Mouse (Mus musculus): ENCODE results near the gene BC030867. TPM values are rescaled to one million over a fixed set of nuclear protein-coding genes. Genes with fewer than 3 reads are reported as not detected.

Gene BC030867
- total RNA-seq, 2 experiments from 2014 or later: 0.94 to 1.0 TPM

- DNase-seq (ENCODE audit: low spot score in 2 of 2): no peak
Measured at GRCm38 (mm10) chr11:102314321-102314720, 65.6 kb downstream of the BC030867 start.

Small RNA genes lying within 50 kb of the gene (microRNA-seq; reads per million reads assigned to microRNA genes)
- 2.9 to 4.0 reads per million in 2 experiments for gene Mir8101

Other genes with a start within 250 kb of the BC030867 start
- 10 to 100 TPM; 70.1 to 79.5 TPM for gene Mpp3, start 220.4 kb upstream of the BC030867 start, total RNA-seq (2021)
- under 1 TPM in 1 of 2 experiments, not detected in 1; 0.14 TPM for gene Cd300lg, start 207.4 kb upstream of the BC030867 start, total RNA-seq (2021)
- 100 to 1,000 TPM; 103 to 110 TPM for gene Mpp2, start 160.4 kb upstream of the BC030867 start, total RNA-seq (2021)
- not detected for gene Ppy, start 147.6 kb upstream of the BC030867 start, total RNA-seq (2021)
- gene Pyy, start 141.1 kb upstream of the BC030867 start, total RNA-seq (2021): not detected
- not detected for gene Nags, start 103.4 kb upstream of the BC030867 start, total RNA-seq (2021)
- gene Tmem101, start 92.5 kb upstream of the BC030867 start, total RNA-seq (2021): 10 to 100 TPM; 29.8 TPM
- gene Lsm12, start 63.6 kb upstream of the BC030867 start, total RNA-seq (2021): 10 to 100 TPM; 73.8 to 77.8 TPM
- gene G6pc3, start 59.3 kb upstream of the BC030867 start, total RNA-seq (2021): 10 to 100 TPM; 44.4 to 45.4 TPM
- 100 to 1,000 TPM; 164 to 207 TPM for gene Hdac5, start 18.7 kb upstream of the BC030867 start, total RNA-seq (2021)
- under 1 TPM; 0.64 to 0.76 TPM for gene Asb16, start 19.9 kb downstream of the BC030867 start, total RNA-seq (2021)
- gene Tmub2, start 36.0 kb downstream of the BC030867 start, total RNA-seq (2021): 10 to 100 TPM; 55.2 to 60.4 TPM
- gene Atxn7l3, start 47.7 kb downstream of the BC030867 start, total RNA-seq (2021): 100 to 1,000 TPM; 146 to 150 TPM
- 100 to 1,000 TPM; 112 to 125 TPM for gene Ubtf, start 70.9 kb downstream of the BC030867 start, total RNA-seq (2021)
- under 1 TPM; 0.32 to 0.54 TPM for gene Slc4a1, start 117.3 kb downstream of the BC030867 start, total RNA-seq (2021)
- gene Rundc3a, start 144.5 kb downstream of the BC030867 start, total RNA-seq (2021): 100 to 1,000 TPM; 356 to 431 TPM
- 10 to 100 TPM; 74.8 to 80.1 TPM for gene Slc25a39, start 159.1 kb downstream of the BC030867 start, total RNA-seq (2021)
- gene Grn, start 181.4 kb downstream of the BC030867 start, total RNA-seq (2021): 10 to 100 TPM; 81.8 to 83.7 TPM
- gene Fam171a2, start 198.8 kb downstream of the BC030867 start, total RNA-seq (2021): 100 to 1,000 TPM; 115 TPM
- 1 to 10 TPM; 3.6 to 3.7 TPM for gene Itga2b, start 221.2 kb downstream of the BC030867 start, total RNA-seq (2021)

Measured in layer of hippocampus, postnatal 10 days (tissue).